Mouse (Mus musculus) embryonic facial prominence, embryonic 12.5 days (tissue): ENCODE data around the gene Il1r1. TPM values are rescaled to one million over a fixed set of nuclear protein-coding genes. Genes with fewer than 3 reads are reported as not detected.

Experiments used
- ATAC-seq: fragments of 200-750 bp; cut with Nextera tagmentation; 2 replicates; pipeline ENCODE4 v1.8.0; 2017; ENCODE audit not compliant: insufficient number of reproducible peaks, insufficient read depth, low FRiP score, low TSS enrichment
- H3K27ac ChIP-seq: fragments of 300-500 bp; sonication (generic); 2 replicates; pipeline ENCODE4 v1.5.1; 2016; ENCODE audit warnings: mild to moderate bottlenecking
- H3K27me3 ChIP-seq: fragments of 300-500 bp; sonication (generic); 2 replicates; pipeline ENCODE4 v1.6.1; 2016; ENCODE audit warnings: mild to moderate bottlenecking, moderate library complexity
- H3K36me3 ChIP-seq: fragments of 300-500 bp; sonication (generic); 2 replicates; pipeline ENCODE4 v1.6.1; 2016; ENCODE audit warnings: mild to moderate bottlenecking
- H3K4me1 ChIP-seq: fragments of 300-500 bp; sonication (generic); 2 replicates; pipeline ENCODE4 v1.6.1; 2016
- H3K4me2 ChIP-seq: fragments of 300-500 bp; sonication (generic); replicated peaks from 2 replicates; pipeline ENCODE4 v1.6.1; 2016; ENCODE audit warnings: mild to moderate bottlenecking, moderate library complexity
- H3K4me3 ChIP-seq: fragments of 300-500 bp; sonication (generic); 2 replicates; pipeline ENCODE4 v1.5.1; 2016; ENCODE audit warnings: mild to moderate bottlenecking
- H3K9ac ChIP-seq: fragments of 300-500 bp; sonication (generic); 2 replicates; pipeline ENCODE4 v1.6.1; 2016; ENCODE audit warnings: mild to moderate bottlenecking, moderate library complexity
- H3K9me3 ChIP-seq: fragments of 300-500 bp; sonication (generic); 2 replicates; pipeline ENCODE4 v1.6.1; 2016; ENCODE audit warnings: mild to moderate bottlenecking, moderate library complexity
- whole genome bisulfite sequencing: fragments of 180-500 bp; shearing (Covaris S2); methylation state at CpG from one replicate; pipeline ENCODE4 v1.1.7; 2016; 5-methylcytosine and 5-hydroxymethylcytosine counted together
- polyA plus RNA-seq: library from polyadenylated mRNA; unstranded; fragments of >200 nt; fragmentation: Nextera tagmentation; extraction: Ambion mirVana; gene quantifications from 2 replicates; pipeline ENCODE4 v1.2.1, GENCODE M21; 2016

Il1r1 gene
- polyA plus RNA-seq, 1 experiment from 2014 or later = 4.2 TPM

DNA sequence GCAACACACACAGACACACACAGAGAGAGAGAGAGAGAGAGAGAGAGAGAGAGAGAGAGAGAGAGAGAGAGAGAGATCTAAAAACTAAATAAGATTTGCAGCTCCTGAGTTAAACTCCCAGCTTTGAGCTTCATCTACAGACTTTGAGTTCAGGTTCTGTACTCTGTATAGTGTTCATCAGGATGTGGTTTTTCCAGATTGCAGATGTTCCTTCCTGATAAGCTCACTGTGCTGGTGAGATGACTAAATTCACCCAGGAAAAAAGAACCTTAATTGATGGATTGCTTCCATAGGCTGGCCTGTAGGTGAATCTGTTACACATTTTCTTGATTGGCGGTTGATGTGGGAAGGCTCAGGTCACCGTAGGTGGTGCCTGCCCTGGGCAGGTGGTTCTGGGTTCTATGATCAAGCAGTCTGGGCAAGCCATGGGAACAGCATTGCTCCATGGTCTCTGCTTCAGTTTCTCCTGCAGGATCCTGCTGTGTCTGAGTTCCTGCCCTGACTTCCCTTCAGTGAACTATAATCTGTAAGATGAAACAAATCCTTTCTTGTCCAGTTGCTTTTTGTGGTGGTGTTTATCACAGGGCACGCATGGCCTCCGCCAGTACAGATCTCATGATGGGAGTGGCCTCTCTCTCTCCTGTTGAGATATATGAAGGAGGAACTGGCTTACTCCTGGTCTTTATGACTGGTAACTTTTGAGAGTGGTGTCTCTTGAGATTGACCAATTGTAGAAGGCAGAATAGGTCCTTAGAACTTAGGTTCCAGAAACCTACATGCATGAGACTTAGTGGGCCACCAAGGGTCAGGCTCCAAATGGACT, 11.3 kb upstream of the Il1r1 start:
- Histone ChIP-seq H3K4me2 (no peak overlapping the region), H3K27me3 (no peaks in the 10 kb centered on the region), H3K4me3 (no peak overlapping the region), H3K27ac (no peak overlapping the region), H3K4me1 (no peaks in the 10 kb centered on the region), H3K9me3 (no peaks in the 10 kb centered on the region), H3K36me3 (no peaks in the 10 kb centered on the region), H3K9ac (no peak overlapping the region)
- no peak for ATAC-seq
- 82% methylated on average over 4 of the region's 4 CpGs for WGBS

DNA sequence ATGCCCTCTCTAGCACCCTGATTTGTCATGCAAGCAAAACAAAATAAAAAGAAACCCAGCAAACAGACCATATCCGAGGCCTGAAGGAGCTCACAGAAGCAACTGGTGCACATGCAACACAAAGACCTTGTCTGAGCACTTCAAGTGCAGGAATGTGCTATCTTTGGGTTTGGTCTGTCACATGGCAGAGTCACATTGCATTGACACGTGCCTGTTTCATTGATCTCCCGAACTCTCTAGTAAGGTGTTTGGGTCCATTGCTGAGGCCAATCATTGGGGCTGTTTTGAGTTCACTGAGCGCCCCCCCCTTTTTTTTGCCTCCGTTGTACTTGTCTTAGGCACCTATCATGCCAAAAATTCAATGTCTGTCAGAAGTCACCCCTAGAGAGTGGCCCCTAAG, 7.4 kb upstream of the Il1r1 start:
- H3K27ac ChIP-seq = no peak overlapping the region
- peaks cover 3% of the 10 kb centered on the region; the same call in 1 of the 2 replicates for H3K4me1 ChIP-seq
- H3K4me2 ChIP-seq = no peak overlapping the region
- H3K27me3 ChIP-seq = no peaks in the 10 kb centered on the region
- no peak for ATAC-seq
- no peaks in the 10 kb centered on the region for H3K36me3 ChIP-seq
- H3K9ac ChIP-seq = no peak overlapping the region
- H3K9me3 ChIP-seq = no peaks in the 10 kb centered on the region
- WGBS = 80% methylated on average over 5 of the region's 5 CpGs
- H3K4me3 ChIP-seq = no peak overlapping the region

DNA sequence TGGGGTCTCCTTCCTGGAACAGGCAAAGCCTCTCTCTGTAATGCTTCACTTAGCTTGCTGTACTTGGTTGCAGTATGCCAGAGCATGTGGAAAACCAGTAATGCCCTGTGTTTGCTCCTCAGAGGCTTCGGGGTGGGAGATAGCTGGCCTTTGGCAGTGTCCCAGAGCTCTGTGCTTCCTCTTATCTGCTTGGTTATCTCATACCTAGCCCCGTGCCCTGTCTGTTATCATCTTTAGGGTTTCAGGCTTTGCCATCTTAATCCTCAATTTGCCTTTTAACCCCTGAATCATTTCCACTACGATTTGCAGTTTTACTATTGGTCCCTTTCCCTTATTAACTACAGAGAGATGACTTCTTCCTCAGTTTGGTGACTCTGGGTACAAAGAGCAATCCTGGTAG, 6.3 kb upstream of the Il1r1 start:
- Histone ChIP-seq H3K27me3 (no peaks in the 10 kb centered on the region), H3K4me3 (no peak overlapping the region), H3K4me2 (no peak overlapping the region), H3K36me3 (no peaks in the 10 kb centered on the region), H3K9ac (no peak overlapping the region), H3K27ac (no peak overlapping the region), H3K9me3 (no peaks in the 10 kb centered on the region), H3K4me1 (peaks cover 4% of the 10 kb centered on the region; the same call in 1 of the 2 replicates)
- ATAC-seq = no peak
- WGBS = 79% methylated on average over 3 of the region's 3 CpGs

DNA sequence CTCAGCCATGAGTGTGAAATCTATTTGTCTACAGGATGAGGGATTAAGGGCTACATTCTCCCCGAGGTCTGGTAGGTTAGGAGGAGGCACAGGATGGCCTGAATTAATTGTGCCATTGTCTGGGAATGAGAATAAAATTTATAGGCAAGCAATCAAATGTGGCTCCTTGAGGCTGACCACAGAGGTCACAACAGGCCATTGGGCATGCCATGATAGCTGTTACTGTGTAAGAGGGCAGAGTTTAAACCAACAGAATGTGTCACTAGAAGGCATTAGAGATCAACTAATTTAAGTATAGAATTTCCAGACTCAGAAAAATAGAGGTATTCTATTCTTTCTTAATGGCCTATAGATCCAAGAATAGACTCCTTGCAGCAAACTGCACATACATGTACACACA, 4.3 kb upstream of the Il1r1 start:
- H3K9me3 ChIP-seq = no peaks in the 10 kb centered on the region
- no peaks in the 10 kb centered on the region for H3K27me3 ChIP-seq
- no peak overlapping the region for H3K9ac ChIP-seq
- no peaks in the 10 kb centered on the region for H3K36me3 ChIP-seq
- WGBS = 61% methylated on average over 1 of the region's 1 CpGs
- H3K4me2 ChIP-seq = no peak overlapping the region
- H3K4me1 ChIP-seq = peaks cover 15% of the 10 kb centered on the region
- no peak overlapping the region for H3K27ac ChIP-seq
- ATAC-seq = no peak
- H3K4me3 ChIP-seq = no peak overlapping the region

DNA sequence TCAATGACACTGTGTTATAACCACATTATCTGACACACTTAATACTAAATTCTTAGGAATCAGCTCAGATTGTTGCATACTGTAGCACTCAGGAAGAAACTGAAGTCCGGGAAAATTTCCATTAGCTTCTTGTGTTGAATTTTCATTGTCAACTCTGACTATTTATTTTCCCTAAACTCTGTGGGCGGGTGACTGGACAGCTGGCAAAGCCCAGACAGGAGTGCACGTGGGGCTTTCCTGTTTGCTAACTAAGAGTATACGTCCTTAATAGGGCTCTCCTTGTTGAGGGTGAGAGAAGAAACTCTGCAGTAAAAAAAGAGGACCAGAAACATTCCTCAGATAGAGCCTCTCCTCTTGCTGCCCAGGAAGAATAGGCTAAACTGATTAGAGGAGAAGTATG, 3.0 kb upstream of the Il1r1 start:
- Histone ChIP-seq H3K9me3 (no peaks in the 10 kb centered on the region), H3K36me3 (no peaks in the 10 kb centered on the region), H3K4me1 (peaks cover 15% of the 10 kb centered on the region), H3K4me3 (no peak overlapping the region), H3K27me3 (no peaks in the 10 kb centered on the region), H3K27ac (no peak overlapping the region), H3K4me2 (no peak overlapping the region), H3K9ac (no peak overlapping the region)
- ATAC-seq = no peak
- WGBS = 65% methylated on average over 4 of the region's 4 CpGs

DNA sequence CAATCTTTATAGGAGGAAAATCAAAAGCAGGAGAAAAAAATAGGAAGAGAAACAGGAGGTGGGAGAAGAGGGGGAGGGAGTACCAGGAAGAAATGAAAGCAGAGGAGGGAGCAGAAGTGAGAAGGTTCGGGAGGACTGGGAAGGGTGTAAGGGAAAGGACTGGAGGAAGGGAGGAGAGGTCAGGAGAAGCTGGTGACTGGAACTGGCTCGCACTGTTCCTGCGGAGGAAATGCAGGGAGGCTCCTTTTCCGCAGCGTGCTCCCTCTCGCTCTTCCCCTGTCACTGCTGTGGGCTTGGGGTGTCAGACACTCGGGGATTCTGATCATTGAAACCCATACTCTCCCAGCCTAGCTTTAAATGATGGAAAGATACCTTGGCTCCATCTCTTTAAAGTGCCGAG, 2.2 kb upstream of the Il1r1 start:
- Histone ChIP-seq H3K4me2 (no peak overlapping the region), H3K27me3 (no peaks in the 10 kb centered on the region), H3K9me3 (no peaks in the 10 kb centered on the region), H3K36me3 (no peaks in the 10 kb centered on the region), H3K4me1 (peaks cover 15% of the 10 kb centered on the region), H3K9ac (no peak overlapping the region), H3K4me3 (no peak overlapping the region), H3K27ac (no peak overlapping the region)
- WGBS = 75% methylated on average over 8 of the region's 8 CpGs
- ATAC-seq = no peak

DNA sequence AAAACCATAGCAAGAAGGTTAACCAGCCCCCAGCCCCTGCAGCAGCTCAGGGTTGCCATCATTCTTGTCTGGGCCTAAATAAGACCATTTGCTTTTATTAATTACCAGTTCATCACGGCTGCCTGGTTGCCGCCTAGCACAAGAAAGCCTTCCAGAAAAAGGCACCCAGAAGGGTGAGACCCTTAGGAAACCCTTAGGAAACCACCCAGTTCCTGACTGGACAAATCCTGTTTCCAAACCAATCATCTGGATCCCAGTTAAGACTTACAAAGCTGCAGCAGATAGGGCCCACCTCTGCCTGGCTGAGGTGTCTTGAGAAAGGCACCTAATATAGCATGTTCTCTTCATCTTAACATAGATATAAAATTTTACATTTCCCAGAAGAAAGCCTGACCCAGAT, 1.3 kb upstream of the Il1r1 start:
- Histone ChIP-seq H3K27me3 (no peaks in the 10 kb centered on the region), H3K4me3 (no peak overlapping the region), H3K4me1 (peaks cover 15% of the 10 kb centered on the region), H3K9me3 (no peaks in the 10 kb centered on the region), H3K4me2 (no peak overlapping the region), H3K27ac (no peak overlapping the region), H3K36me3 (no peaks in the 10 kb centered on the region), H3K9ac (no peak overlapping the region)
- WGBS = 85% methylated on average over 2 of the region's 2 CpGs
- ATAC-seq = no peak

DNA sequence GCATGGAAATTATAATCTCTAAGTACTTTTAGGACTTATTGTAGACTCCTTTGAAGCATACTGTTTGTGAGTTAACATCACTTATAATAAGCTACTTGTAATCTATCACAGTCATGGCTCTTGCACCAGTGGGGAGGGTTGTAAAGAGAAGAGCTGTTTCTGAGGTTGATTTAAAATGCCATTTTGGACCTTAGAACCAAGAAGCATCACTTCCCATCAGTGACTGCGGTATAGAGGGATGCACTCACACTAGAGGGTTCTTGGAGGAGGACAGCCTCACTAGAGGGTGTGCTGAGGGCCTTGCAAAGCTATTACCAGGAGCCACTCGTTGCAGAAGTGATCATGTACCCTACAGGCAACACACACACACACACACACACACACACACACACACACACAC, 700 bp downstream of the Il1r1 start:
- H3K36me3 ChIP-seq = no peaks in the 10 kb centered on the region
- no peak for ATAC-seq
- no peak overlapping the region for H3K9ac ChIP-seq
- 74% methylated on average over 2 of the region's 2 CpGs for WGBS
- peaks cover 15% of the 10 kb centered on the region for H3K4me1 ChIP-seq
- H3K4me3 ChIP-seq = no peak overlapping the region
- H3K9me3 ChIP-seq = no peaks in the 10 kb centered on the region
- H3K4me2 ChIP-seq = no peak overlapping the region
- H3K27ac ChIP-seq = no peak overlapping the region; the same call in 1 of the 2 replicates
- no peaks in the 10 kb centered on the region for H3K27me3 ChIP-seq

DNA sequence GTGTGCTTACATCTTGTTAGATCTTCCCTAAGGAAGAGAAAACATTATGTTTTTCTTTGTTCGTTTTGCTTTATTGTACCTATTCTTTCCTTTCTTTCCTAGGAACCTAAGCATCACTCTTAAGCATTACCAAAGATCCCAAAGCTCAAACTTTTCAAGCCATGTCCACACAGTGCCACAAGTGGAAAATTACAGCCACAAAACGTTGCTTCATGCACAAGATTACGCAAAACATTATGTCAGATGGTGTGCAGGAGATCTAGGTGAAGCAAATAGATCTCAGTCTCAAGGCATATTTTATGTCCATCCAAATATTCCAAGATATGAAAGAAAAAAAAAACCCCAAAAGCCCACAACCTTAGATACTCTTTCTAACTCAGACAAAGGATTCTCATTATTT, 4.2 kb downstream of the Il1r1 start:
- ATAC-seq = no peak
- no peaks in the 10 kb centered on the region for H3K36me3 ChIP-seq
- no peaks in the 10 kb centered on the region for H3K27me3 ChIP-seq
- peaks cover 23% of the 10 kb centered on the region; the same call in 1 of the 2 replicates for H3K4me1 ChIP-seq
- H3K4me3 ChIP-seq = no peak overlapping the region
- no peaks in the 10 kb centered on the region for H3K9me3 ChIP-seq
- H3K4me2 ChIP-seq = no peak overlapping the region
- 83% methylated on average over 3 of the region's 3 CpGs for WGBS
- no peak overlapping the region for H3K27ac ChIP-seq
- H3K9ac ChIP-seq = no peak overlapping the region

DNA sequence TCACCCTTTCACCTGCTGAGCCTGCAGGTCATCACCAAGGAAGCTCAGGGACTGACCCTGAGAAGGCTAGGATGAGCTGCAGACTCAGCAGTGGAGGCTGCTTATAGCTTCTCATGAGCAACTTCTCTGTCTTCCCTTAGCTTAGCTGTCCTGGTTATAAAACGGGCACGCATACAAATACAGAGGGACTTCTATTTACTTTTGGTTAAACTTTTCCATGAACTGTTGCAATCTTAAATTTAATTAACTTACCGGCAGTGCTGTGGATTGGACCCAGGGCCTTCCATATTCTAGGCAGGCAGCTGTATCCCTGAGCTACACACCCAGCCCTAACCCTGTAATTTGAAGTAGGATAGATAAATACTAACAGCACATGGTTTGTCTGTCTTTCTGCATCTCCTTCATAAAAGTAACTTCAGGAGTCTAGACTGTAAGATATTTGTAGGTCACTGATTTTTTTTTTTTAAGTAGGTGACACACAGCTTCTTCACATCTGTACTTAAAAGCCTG, 4.9 kb downstream of the Il1r1 start:
- Histone ChIP-seq H3K36me3 (no peaks in the 10 kb centered on the region), H3K9me3 (no peaks in the 10 kb centered on the region), H3K27ac (no peak overlapping the region), H3K9ac (no peak overlapping the region), H3K27me3 (no peaks in the 10 kb centered on the region), H3K4me3 (no peak overlapping the region), H3K4me2 (no peak overlapping the region), H3K4me1 (peaks cover 21% of the 10 kb centered on the region; the same call in 1 of the 2 replicates)
- no peak for ATAC-seq
- 84% methylated on average over 3 of the region's 3 CpGs for WGBS

DNA sequence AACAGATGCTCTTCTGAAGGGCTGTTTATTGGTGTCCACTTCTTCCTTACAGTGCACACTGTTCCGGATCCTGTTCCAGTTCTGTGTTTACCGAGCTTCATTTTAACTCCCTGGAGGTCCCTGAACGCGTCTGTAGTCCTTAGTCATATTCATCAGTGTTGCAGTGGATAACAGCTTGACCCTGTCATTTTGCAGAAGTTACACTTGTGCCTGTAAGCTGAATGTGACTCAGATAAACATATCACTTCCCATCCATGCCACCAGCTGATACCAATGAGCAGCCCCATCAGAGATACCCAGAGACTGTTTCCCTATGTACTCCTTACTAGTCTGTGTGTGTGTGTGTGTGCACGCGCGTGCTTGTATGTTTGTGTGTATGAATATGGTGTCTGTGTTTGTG, 5.5 kb downstream of the Il1r1 start:
- Histone ChIP-seq H3K4me1 (peaks cover 16% of the 10 kb centered on the region; the same call in 1 of the 2 replicates), H3K4me3 (no peak overlapping the region), H3K27ac (no peak overlapping the region), H3K36me3 (no peaks in the 10 kb centered on the region), H3K9ac (no peak overlapping the region), H3K4me2 (no peak overlapping the region), H3K27me3 (no peaks in the 10 kb centered on the region), H3K9me3 (no peaks in the 10 kb centered on the region)
- WGBS = 83% methylated on average over 7 of the region's 7 CpGs
- ATAC-seq = no peak

DNA sequence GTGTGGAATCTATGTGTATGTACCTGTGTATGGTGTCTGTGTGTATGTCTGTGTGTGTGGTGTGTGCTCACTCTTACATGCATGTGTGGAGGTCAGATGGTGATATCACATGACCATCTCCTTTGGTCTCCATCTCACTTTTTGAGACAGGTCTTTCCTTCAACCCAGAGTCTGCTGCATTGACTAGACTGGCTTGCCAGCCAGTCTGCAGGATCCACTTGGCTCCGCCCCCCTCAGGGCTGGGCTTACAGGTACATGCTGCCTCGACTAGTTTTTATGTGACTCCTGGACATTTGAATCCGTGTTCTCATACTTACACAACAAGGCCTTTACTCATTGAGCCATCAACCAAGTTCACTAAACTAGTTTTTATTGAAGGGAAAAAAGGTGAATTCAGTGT, 6.2 kb downstream of the Il1r1 start:
- Histone ChIP-seq H3K36me3 (no peaks in the 10 kb centered on the region), H3K4me2 (no peak overlapping the region), H3K27ac (no peak overlapping the region), H3K4me1 (peaks cover 20% of the 10 kb centered on the region; the same call in 1 of the 2 replicates), H3K27me3 (no peaks in the 10 kb centered on the region), H3K4me3 (no peak overlapping the region), H3K9ac (no peak overlapping the region), H3K9me3 (no peaks in the 10 kb centered on the region)
- ATAC-seq = no peak
- WGBS = 81% methylated on average over 3 of the region's 3 CpGs
